Mouse (Mus musculus): Measurements from ENCODE around the gene Spp2.
"Not testable (repeated sequence)": the region's sequence is repeated elsewhere in the genome, so short reads cannot be mapped to it uniquely, and the experiment has no call there.

Spp2 gene

DNA sequence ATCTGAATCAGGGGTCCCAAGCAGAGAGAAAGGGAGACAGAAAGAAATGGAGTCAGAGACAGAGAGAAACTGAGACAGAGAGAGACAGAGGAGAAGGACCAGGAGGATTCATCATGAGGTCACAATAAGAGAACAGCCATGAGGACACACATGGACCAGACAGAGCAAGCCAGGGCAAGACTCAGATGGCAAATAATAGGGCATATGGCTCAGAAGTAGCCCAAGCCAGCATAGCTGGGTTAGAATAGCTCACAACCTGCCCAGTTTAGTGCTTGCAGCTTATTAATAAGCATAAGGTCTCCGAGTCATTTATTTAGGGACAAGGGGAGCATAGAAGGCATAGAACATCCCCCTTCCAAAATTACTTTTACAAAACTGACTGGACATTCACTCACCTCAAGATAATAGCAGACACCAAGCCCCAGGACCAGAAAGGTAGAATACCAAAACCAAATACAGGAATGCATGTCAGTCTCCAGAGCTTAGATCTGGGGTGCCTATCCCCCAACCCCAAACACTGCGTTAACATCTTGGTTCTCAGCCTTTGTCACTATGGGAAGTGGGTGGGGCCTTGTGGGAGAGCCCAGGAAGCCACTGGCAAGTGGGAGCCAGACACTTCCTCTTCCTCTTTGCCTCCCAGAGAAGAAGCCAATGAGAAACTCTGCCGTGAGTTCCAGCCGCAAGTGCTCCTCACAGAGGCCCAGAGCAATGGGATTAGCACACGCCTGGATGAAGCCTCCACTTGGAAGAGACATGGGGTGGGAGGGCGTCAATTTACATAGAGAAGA lies 26.5 kb downstream of the Spp2 start:
- no peak for DNase-seq (ENCODE audit: low spot score)

DNA sequence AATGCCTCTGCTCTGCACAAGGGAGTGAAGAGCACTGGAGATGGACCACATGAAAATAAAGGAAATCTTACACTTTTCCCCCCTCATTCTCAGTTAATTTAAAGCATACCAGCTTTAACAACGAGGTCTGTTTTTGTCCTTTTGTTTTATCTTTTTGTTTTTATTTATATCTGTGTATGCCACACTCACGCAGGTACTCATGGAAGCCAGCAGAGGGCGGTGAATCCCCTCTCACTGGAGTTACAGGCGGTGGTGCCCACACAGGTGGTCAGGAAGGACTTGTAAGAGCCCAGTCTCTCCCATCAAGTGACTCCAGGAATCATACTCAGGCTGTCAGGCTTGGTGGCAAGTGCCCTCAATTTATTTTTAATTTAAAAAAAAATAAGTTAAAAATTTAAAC lies 27.3 kb downstream of the Spp2 start:
- no peak for DNase-seq (ENCODE audit: low spot score)

DNA sequence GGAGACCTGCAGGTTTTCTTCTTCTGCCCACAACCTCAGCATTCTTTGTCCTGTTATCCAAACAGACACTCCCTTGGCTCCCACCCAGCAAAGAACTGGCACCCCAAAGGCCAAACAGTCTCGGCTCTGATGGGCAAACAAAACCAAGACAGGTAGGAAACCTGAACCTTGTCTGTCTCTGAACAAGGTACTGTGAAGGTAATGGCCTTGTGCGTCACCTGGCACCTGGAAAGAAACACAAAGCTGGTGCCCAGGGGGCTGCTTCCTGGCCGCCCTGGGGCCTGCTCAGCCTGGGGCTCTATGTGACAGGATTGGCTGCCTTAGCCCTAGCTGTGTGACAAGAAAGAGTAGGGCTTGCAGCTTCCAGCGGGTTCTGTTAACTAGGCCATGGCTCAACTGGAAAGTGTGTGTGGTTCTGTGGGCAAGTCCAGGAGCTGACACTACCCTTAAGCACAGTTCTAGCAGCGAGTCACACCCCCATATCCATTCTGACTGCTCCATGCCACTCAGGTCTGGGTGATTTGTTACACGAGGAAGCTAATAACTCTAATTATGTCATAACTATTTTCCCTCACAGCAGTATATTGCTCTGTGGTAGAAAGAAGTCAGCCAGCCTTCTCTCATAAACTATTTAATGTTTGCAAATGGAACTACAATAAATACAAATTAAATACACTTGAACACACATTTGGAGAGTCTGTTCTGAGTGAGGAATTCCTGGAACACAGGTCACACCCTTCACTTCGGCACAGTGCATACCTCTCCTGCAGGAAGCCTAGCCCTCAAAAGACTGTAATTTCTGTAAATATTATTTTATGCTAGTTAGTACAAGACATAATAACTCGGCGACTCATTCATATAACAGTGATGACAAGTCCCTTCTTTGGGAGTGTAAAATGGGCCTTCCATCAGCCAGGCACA lies 30.7 kb downstream of the Spp2 start:
- DNase-seq (ENCODE audit: low spot score): no peak

- DNase-seq (ENCODE audit: low spot score): no peak
These were observed 36.6 kb downstream of the Spp2 start for GRCm38 (mm10) chr1:88443383-88443782.

DNA sequence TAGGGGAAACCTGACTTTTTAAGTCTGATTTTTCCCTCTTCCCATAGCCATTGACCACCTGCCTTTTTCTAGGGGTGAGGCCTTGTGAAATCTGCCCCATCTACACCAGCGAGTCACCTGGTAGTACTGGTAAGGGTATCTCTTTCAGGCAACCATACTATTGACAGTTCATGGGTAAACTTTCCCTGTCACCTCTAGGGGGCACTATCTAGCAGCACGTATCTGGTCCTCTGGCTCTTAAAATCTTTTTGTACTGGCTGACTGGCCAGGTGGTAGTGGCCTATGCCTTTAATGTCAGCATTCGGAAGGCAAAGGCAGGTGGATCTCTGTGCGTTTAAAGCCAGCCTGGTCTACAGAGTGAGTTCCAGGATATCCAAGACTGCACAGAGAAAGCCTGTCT lies 38.6 kb downstream of the Spp2 start:
- DNase-seq (ENCODE audit: low spot score): no peak

- no peak for DNase-seq (ENCODE audit: low spot score)
These were observed 39.7 kb downstream of the Spp2 start for GRCm38 (mm10) chr1:88446270-88447030.

- DNase-seq (ENCODE audit: low spot score): no peak
These were observed 40.7 kb downstream of the Spp2 start for GRCm38 (mm10) chr1:88447483-88447882.

DNA sequence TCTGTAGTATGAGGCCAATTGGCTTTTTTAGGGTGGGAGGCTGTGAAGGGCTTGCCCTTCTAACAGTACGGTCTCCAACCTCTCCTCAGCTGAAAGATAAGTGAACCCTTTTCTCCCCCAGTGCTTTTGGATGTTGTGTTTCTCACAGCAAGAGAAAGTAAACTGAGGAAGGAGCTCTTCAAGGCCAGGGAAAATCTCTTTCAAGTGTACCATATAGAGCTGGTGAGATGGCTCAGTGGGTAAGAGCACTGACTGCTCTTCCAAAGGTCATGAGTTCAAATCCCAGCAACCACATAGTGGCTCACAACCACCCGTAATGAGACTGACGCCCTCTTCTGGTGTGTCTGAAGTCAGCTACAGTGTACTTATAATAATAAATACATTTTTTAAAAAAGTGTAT lies 41.3 kb downstream of the Spp2 start:
- not testable (repeated sequence) for DNase-seq (ENCODE audit: low spot score)

- no peak for DNase-seq (ENCODE audit: low spot score)
These were observed 43.0 kb downstream of the Spp2 start for GRCm38 (mm10) chr1:88449741-88450140.

GRCm38 (mm10) chr1:88450668-88451067 lies 43.9 kb downstream of the Spp2 start:
- DNase-seq (ENCODE audit: low spot score): no peak

DNA sequence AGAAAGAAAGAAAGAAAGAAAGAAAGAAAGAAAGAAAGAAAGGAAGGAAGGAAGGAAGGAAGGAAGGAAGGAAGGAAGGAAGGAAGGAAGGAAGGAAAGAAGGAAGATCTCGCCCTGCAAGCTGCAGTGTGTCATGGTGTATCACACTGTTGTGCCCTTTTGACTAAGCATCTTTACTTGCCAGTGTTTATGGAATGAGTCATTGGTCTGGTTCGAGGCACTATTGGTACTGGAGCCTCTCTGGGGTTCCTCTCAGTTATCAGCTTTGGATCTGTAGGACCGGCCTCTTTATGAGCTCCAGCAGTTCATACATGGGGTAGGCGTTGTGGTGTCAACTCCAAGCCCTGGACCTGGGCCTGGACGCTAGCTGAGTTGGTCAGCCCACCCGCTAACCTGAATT lies 45.4 kb downstream of the Spp2 start:
- DNase-seq (ENCODE audit: low spot score): no peak

- no peak for DNase-seq (ENCODE audit: low spot score)
These were observed 47.9 kb downstream of the Spp2 start for GRCm38 (mm10) chr1:88454703-88455102.

- no peak for DNase-seq (ENCODE audit: low spot score)
These were observed 49.0 kb downstream of the Spp2 start for GRCm38 (mm10) chr1:88455761-88456160.

- no peak for DNase-seq (ENCODE audit: low spot score)
These were observed 49.8 kb downstream of the Spp2 start for GRCm38 (mm10) chr1:88456451-88457072.

- no peak for DNase-seq (ENCODE audit: low spot score)
These were observed 52.4 kb downstream of the Spp2 start for GRCm38 (mm10) chr1:88459196-88459595.

DNA sequence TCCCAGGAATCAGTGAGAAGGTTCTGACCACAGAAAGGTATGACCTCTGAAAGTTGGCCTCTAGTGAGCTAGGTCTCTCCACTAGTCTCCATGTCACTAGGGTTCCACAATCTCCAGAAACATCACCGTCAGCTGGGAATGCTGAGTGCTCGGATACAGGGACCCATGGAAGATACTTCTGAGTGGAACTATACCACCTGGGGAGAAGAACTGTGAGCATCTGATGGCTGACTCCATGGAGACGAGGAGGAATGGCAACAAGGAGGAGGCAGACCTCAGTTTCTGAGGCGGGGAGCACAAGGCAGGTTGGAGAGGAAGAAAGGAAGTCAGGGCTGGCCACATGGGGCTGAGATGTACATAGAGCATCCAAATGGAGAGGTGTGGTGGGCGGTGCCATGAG lies 52.9 kb downstream of the Spp2 start:
- no peak for DNase-seq (ENCODE audit: low spot score)

DNA sequence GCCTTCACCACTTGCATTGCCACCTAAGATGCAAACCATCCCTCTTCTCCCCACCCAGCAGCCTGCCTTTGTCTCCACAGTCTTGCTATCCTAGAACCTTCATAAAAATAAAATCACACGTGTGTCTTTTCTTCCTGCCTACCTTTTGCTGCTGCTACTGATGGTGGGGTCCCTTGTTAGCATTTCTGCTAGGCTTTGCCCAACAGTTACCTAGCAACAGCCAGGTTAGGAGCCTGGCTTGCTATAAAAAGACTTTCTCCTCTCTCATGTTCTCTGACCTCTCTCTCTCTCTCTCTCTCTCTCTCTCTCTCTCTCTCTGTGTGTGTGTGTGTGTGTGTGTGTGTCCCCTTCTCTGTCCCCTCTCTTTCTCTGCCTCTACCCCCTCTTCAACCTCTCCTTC lies 54.3 kb downstream of the Spp2 start:
- no peak for DNase-seq (ENCODE audit: low spot score)

DNA sequence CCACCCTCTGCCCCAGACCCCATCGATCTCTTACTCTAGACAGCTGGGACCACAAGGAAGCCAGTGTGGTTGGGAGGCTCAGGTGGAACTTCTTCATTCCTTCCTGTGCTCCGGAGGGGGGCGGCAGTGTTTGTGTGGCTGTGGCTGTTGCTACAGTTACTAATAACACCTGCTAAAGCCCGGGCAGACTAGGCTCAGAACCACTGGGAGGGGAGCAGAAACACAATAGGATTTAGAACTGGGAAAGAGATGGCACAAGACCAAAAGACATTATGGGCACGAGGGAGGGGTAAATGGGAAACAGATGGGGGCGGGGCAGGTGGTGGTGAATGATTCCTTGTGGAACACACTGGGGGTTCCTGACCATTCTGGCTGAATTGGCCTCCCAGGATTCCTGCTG lies 55.7 kb downstream of the Spp2 start:
- no peak for DNase-seq (ENCODE audit: low spot score)

GRCm38 (mm10) chr1:88463241-88463640 lies 56.5 kb downstream of the Spp2 start:
- DNase-seq (ENCODE audit: low spot score): no peak

GRCm38 (mm10) chr1:88464109-88464905 lies 57.5 kb downstream of the Spp2 start:
- DNase-seq (ENCODE audit: low spot score): no peak

DNA sequence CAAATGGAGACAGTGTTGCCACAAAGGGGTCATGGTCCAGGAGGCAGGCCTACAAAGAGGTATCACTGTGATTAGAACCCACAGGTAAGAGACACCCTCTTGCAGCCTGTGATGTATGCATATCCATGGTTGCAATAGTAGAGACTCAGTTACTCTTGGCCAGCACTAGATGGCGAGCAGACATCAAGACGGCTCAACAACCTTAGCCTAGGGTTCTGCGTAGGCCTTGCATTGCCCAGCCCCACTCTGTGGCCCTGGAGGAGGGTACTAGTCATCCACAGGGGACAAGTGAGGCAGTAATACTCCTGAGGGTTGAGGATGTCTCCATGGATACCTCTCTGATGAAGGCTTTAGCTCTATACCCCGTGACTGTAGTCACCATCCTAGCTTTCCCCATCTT lies 59.0 kb downstream of the Spp2 start:
- DNase-seq (ENCODE audit: low spot score): no peak
